Mouse (Mus musculus) kidney, adult 2 months (tissue): ENCODE results near the gene Ngly1. TPM values are rescaled to one million over a fixed set of nuclear protein-coding genes. Genes with fewer than 3 reads are reported as not detected.
A peak's percentile ranks its signal among the peaks of the same experiment; 100 is the strongest.

Source experiments
- DNase-seq: peaks from one replicate; pipeline ENCODE4 v3.0.0; 2021
- H3K27ac ChIP-seq: fragments of 200-500 bp; 2 replicates; pipeline ENCODE4 v1.5.1; 2012; ENCODE audit warnings: low read depth, low read length, control low read depth, inconsistent platforms; ENCODE audit not compliant: insufficient read depth
- H3K27me3 ChIP-seq: fragments of 200-500 bp; replicated peaks from 2 replicates; pipeline ENCODE4 v1.6.1; 2012; ENCODE audit warnings: mild to moderate bottlenecking, moderate library complexity, low read length, inconsistent platforms; ENCODE audit not compliant: control insufficient read depth, insufficient read depth
- H3K36me3 ChIP-seq: fragments of 200-500 bp; 2 replicates; pipeline ENCODE4 v1.6.1; 2012; ENCODE audit warnings: mild to moderate bottlenecking, moderate library complexity, low read length, inconsistent platforms; ENCODE audit not compliant: control insufficient read depth, insufficient read depth
- H3K4me1 ChIP-seq: fragments of 200-500 bp; 2 replicates; pipeline ENCODE4 v1.6.1; 2011; ENCODE audit warnings: low read length; ENCODE audit not compliant: control insufficient read depth, insufficient read depth
- H3K4me3 ChIP-seq: fragments of 200-500 bp; 2 replicates; pipeline ENCODE4 v1.5.1; 2011; ENCODE audit warnings: mild to moderate bottlenecking, low read depth, low read length, control low read depth; ENCODE audit not compliant: insufficient read depth
- CTCF ChIP-seq: fragments of 200-500 bp; conservative IDR thresholded peaks from 2 replicates; pipeline ENCODE4 v1.5.1; 2011; ENCODE audit warnings: low read depth, mild to moderate bottlenecking, control low read depth, low read length, moderate library complexity, mixed read lengths; ENCODE audit not compliant: insufficient read depth, insufficient read length
- POLR2A ChIP-seq: fragments of 200-500 bp; IDR thresholded peaks from one replicate; pipeline ENCODE4 v1.6.1; 2011; ENCODE audit warnings: low read depth, low read length, control low read depth
- WGBS: fragments of 180-500 bp; shearing (Covaris S2); methylation state at CpG from one replicate; pipeline ENCODE4 v1.1.7; 2018; 5-methylcytosine and 5-hydroxymethylcytosine counted together
- polyA plus RNA-seq: library from polyadenylated mRNA; depleted of rRNA; stranded (reverse); fragments of >200 nt; gene quantifications from 2 replicates; pipeline ENCODE4 v1.2.3, GENCODE M21; 2012

Ngly1 gene
- polyA plus RNA-seq, 1 experiment: 40.2 TPM

- no peak for TF ChIP-seq POLR2A
- 28% methylated on average over 1 of the region's 1 CpGs for WGBS
- H3K4me1 ChIP-seq: no peaks in the 10 kb centered on the region
These were observed 76.1 kb downstream of the Ngly1 start for GRCm38 (mm10) chr14:16325208-16325607.

GRCm38 (mm10) chr14:16328531-16328930 lies 79.5 kb downstream of the Ngly1 start:
- Histone ChIP-seq H3K36me3 (no peaks in the 10 kb centered on the region), H3K27ac (peak overlapping the region; percentile 45; the same call in 1 of the 2 replicates), H3K27me3 (no peaks in the 10 kb centered on the region), H3K4me3 (no peak overlapping the region), H3K4me1 (no peaks in the 10 kb centered on the region)
- WGBS: 20% methylated on average over 2 of the region's 2 CpGs
- DNase-seq: peak; percentile 77
- TF ChIP-seq CTCF (no peak), POLR2A (no peak)

More at GRCm38 (mm10) chr14:16325208-16325607, 76.1 kb downstream of the Ngly1 start:
- Histone ChIP-seq H3K4me3 (no peak overlapping the region), H3K36me3 (no peaks in the 10 kb centered on the region), H3K27ac (no peak overlapping the region), H3K27me3 (no peaks in the 10 kb centered on the region)
- no peak for DNase-seq

- TF ChIP-seq POLR2A (no peak), CTCF (no peak)
- no peaks in the 10 kb centered on the region for H3K27me3 ChIP-seq
- DNase-seq: no peak
- H3K36me3 ChIP-seq: no peaks in the 10 kb centered on the region
- no peaks in the 10 kb centered on the region for H3K4me1 ChIP-seq
- no peak overlapping the region for H3K4me3 ChIP-seq
- H3K27ac ChIP-seq: peak overlapping the region; percentile 45; the same call in 1 of the 2 replicates
- 52% methylated on average over 5 of the region's 5 CpGs for WGBS
These were observed 79.9 kb downstream of the Ngly1 start for GRCm38 (mm10) chr14:16328959-16329480.

- DNase-seq: no peak
- H3K27ac ChIP-seq: no peak overlapping the region
- WGBS: 72% methylated on average over 3 of the region's 3 CpGs
- no peaks in the 10 kb centered on the region for H3K36me3 ChIP-seq
- no peaks in the 10 kb centered on the region for H3K27me3 ChIP-seq
- no peaks in the 10 kb centered on the region for H3K4me1 ChIP-seq
- H3K4me3 ChIP-seq: no peak overlapping the region
- TF ChIP-seq POLR2A (no peak), CTCF (no peak)
These were observed 80.7 kb downstream of the Ngly1 start for GRCm38 (mm10) chr14:16329756-16330155.

- H3K4me3 ChIP-seq: no peak overlapping the region
- H3K36me3 ChIP-seq: no peaks in the 10 kb centered on the region
- H3K27me3 ChIP-seq: no peaks in the 10 kb centered on the region
- TF ChIP-seq POLR2A: no peak
- no peak for TF ChIP-seq CTCF
- no peak for DNase-seq
- no peak overlapping the region for H3K27ac ChIP-seq
- H3K4me1 ChIP-seq: no peaks in the 10 kb centered on the region
- 79% methylated on average over 3 of the region's 3 CpGs for WGBS
These were observed 85.2 kb downstream of the Ngly1 start for GRCm38 (mm10) chr14:16334260-16334659.

GRCm38 (mm10) chr14:16335835-16336417 lies 86.8 kb downstream of the Ngly1 start:
- TF ChIP-seq CTCF: no peak
- no peak for TF ChIP-seq POLR2A
- Histone ChIP-seq H3K36me3 (no peaks in the 10 kb centered on the region), H3K4me1 (no peaks in the 10 kb centered on the region), H3K27me3 (no peaks in the 10 kb centered on the region), H3K27ac (no peak overlapping the region), H3K4me3 (no peak overlapping the region)
- 73% methylated on average over 3 of the region's 3 CpGs for WGBS
- DNase-seq: no peak

GRCm38 (mm10) chr14:16347505-16347904 lies 98.4 kb downstream of the Ngly1 start:
- no peak for TF ChIP-seq CTCF
- TF ChIP-seq POLR2A: no peak
- Histone ChIP-seq H3K4me3 (no peak overlapping the region), H3K27ac (no peak overlapping the region), H3K36me3 (no peaks in the 10 kb centered on the region), H3K27me3 (no peaks in the 10 kb centered on the region), H3K4me1 (no peaks in the 10 kb centered on the region)
- 85% methylated on average over 9 of the region's 9 CpGs for WGBS
- DNase-seq: no peak
